Mouse (Mus musculus): ENCODE results near the gene Cyp27b1.

GRCm38 (mm10) chr10:127099191-127099590, 51.1 kb downstream of the Cyp27b1 start:
- TF ChIP-seq CTCF (IDR thresholded peaks at IDR 0.05; ENCODE audit: control insufficient read depth, insufficient read depth, insufficient read length): no peak
- TF ChIP-seq MAX (IDR thresholded peaks at IDR 0.05): no peak
- no peak for TF ChIP-seq MYOG (IDR thresholded peaks at IDR 0.05; ENCODE audit: control insufficient read depth, extremely low read depth, insufficient read length)
- no peak for TF ChIP-seq CEBPB (IDR thresholded peaks at IDR 0.05; ENCODE audit: low read depth)
- TF ChIP-seq MYOD1 (IDR thresholded peaks at IDR 0.05; ENCODE audit: control insufficient read depth, insufficient read length, low read depth): no peak
